Mouse (Mus musculus) heart, embryonic 14.5 days (tissue): ENCODE measurements around the gene Pde4b. TPM values are rescaled to one million over a fixed set of nuclear protein-coding genes. Genes with fewer than 3 reads are reported as not detected.

ENCODE experiments used
- ATAC-seq: fragments of 200-750 bp; cut with Nextera tagmentation; 2 replicates; pipeline ENCODE4 v1.8.0; 2017; ENCODE audit warnings: low read depth, moderate TSS enrichment; ENCODE audit not compliant: insufficient number of reproducible peaks, insufficient read depth, low FRiP score
- H3K27ac ChIP-seq, 2 experiments: fragments of 200-500 bp in 1 of 2; fragments of 300-500 bp in 1 of 2; sonication (generic) in 1 of 2; replicated peaks in 1 of 2; 2 replicates each; pipeline ENCODE4 v1.5.1; 2012 to 2014; ENCODE audit warnings: low read depth in 2 of 2, low read length in 2 of 2, control low read depth in 1 of 2, mild to moderate bottlenecking in 1 of 2, mixed read lengths in 1 of 2; ENCODE audit not compliant: control insufficient read depth in 1 of 2, insufficient read depth in 1 of 2
- H3K27me3 ChIP-seq: fragments of 300-500 bp; sonication (generic); 2 replicates; pipeline ENCODE4 v1.6.1; 2014; ENCODE audit warnings: mild to moderate bottlenecking, low read length, control low read depth; ENCODE audit not compliant: control insufficient read depth, insufficient read depth
- H3K36me3 ChIP-seq: fragments of 300-500 bp; sonication (generic); 2 replicates; pipeline ENCODE4 v1.6.1; 2014; ENCODE audit warnings: mild to moderate bottlenecking, control low read depth, low read length, mixed read lengths; ENCODE audit not compliant: control insufficient read depth, insufficient read depth
- H3K4me1 ChIP-seq, 2 experiments: fragments of 200-500 bp in 1 of 2; fragments of 300-500 bp in 1 of 2; sonication (generic) in 1 of 2; 2 replicates each; pipeline ENCODE4 v1.6.1; 2012 to 2014; ENCODE audit warnings: low read length in 2 of 2, control low read depth in 1 of 2, mixed read lengths in 1 of 2; ENCODE audit not compliant: control insufficient read depth in 2 of 2, insufficient read depth in 2 of 2
- H3K4me2 ChIP-seq: fragments of 300-500 bp; sonication (generic); 2 replicates; pipeline ENCODE4 v1.6.1; 2014; ENCODE audit warnings: mild to moderate bottlenecking, low read length
- H3K4me3 ChIP-seq, 2 experiments: fragments of 200-500 bp in 1 of 2; fragments of 300-500 bp in 1 of 2; sonication (generic) in 1 of 2; 2 replicates each; pipeline ENCODE4 v1.5.1; 2012 to 2014; ENCODE audit warnings: low read length in 2 of 2, mild to moderate bottlenecking in 2 of 2, control low read depth in 1 of 2, low read depth in 1 of 2, moderate library complexity in 1 of 2; ENCODE audit not compliant: control insufficient read depth in 1 of 2, insufficient read depth in 1 of 2
- H3K9ac ChIP-seq: fragments of 300-500 bp; sonication (generic); 2 replicates; pipeline ENCODE4 v1.6.1; 2014; ENCODE audit warnings: mild to moderate bottlenecking, low read length
- H3K9me3 ChIP-seq: fragments of 300-500 bp; sonication (generic); 2 replicates; pipeline ENCODE4 v1.6.1; 2016; ENCODE audit warnings: low read length, control low read depth; ENCODE audit not compliant: control insufficient read depth
- WGBS: fragments of 180-500 bp; shearing (Covaris S2); extraction: QIAGEN DNeasy Blood & Tissue Kit; methylation state at CpG from one replicate; pipeline ENCODE4 v1.1.7; 2014; 5-methylcytosine and 5-hydroxymethylcytosine counted together
- polyA plus RNA-seq: library from polyadenylated mRNA; unstranded; fragments of >200 nt; fragmentation: Nextera tagmentation; extraction: Ambion mirVana; gene quantifications from 2 replicates; pipeline ENCODE4 v1.2.1, GENCODE M21; 2014

Gene Pde4b
- polyA plus RNA-seq, 1 experiment from 2014 or later: 30.5 TPM

DNA sequence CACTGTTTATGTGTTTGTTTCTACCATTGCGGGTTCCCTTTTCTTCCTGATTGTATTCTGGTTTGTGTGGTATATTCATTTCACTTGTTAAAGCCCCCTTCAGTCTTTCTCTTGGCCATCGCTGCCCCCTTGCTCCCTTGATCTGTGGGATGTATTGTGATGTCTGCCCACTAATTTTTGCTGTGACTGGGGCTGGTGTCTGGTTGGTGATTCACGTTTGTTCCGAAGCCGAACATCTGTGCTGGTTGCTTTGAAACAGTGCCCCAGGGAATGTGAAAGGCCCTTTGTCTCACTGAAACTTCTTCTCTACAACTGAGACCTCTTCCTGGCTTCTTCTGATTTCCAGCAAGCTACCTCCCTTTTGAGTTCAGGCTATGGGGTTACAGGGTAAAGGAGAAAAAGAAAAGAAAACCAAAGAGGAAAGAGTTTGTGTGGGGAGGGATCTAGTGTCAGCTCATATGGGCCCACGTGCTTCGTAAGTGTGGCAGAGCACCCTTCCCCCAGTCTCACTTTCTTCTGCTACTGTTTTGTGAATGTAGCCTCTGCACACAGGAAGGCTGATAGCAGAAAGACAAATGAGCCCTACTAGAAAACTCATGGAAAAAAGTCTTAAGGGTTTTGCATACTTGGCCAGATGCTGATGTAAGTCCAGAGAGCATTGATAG, 396.1 kb downstream of the Pde4b start:
- 0 out of 4 replicates have a peak overlapping the region, but pooled peaks of 1 of the 2 experiments have one; percentile 16 for H3K27ac ChIP-seq
- 67% methylated on average over 7 of the region's 7 CpGs for WGBS
- H3K9ac ChIP-seq: no peak overlapping the region
- no peaks in the 10 kb centered on the region for H3K27me3 ChIP-seq
- ATAC-seq: no peak
- no peaks in the 10 kb centered on the region for H3K9me3 ChIP-seq
- no peak overlapping the region for H3K4me2 ChIP-seq
- H3K36me3 ChIP-seq: peaks cover 6% of the 10 kb centered on the region
- H3K4me3 ChIP-seq: no peak overlapping the region
- peaks cover 8 to 36% of the 10 kb centered on the region in 2 experiments for H3K4me1 ChIP-seq

- ATAC-seq: no peak
- no peak overlapping the region for H3K27ac ChIP-seq
- no peaks in the 10 kb centered on the region for H3K9me3 ChIP-seq
- peaks cover 6% of the 10 kb centered on the region for H3K36me3 ChIP-seq
- no peak overlapping the region for H3K4me3 ChIP-seq
- H3K4me1 ChIP-seq: peaks cover 8 to 42% of the 10 kb centered on the region in 2 experiments
- H3K9ac ChIP-seq: no peak overlapping the region
- 76% methylated on average over 2 of the region's 2 CpGs for WGBS
- H3K4me2 ChIP-seq: no peak overlapping the region
- H3K27me3 ChIP-seq: no peaks in the 10 kb centered on the region
Observed at GRCm38 (mm10) chr4:102484738-102485137, 397.4 kb downstream of the Pde4b start.

DNA sequence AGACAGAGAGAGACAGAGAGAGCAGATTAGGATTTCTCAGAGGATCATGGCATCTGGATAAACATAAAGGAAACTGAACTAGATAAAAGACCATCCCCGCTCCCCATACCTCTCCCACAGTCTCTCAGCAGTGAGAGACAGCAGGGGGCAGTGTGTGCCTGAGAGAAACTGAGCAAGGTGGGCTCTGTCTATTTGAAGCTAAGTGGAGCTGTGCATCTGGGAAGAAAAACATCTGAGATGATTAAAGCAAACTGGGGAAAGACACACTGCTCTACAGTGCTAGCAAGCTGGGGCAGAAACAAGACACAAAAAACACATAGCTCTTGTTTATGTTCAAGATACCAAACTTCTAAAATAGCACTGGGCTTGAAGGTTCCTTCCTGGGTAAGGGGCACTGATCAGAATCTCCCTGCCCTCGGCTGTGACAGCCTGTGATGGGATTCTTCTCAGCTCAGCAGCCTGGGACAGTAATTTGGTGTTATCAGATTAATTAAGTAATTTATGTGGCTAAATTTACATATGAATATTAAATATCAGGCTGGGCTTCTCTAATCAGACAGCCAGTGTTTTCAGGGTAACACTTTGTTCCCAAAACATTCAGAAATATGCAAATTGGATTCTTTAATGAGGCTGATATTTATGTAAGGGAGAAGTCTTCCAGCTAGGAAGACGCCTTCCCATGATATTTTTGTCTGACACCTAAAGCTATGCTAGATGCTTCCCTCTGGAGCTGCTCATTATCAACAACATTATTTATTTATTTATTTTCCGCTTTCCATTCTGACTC, 399.0 kb downstream of the Pde4b start:
- ATAC-seq: no peak

GRCm38 (mm10) chr4:102486921-102487240, 399.5 kb downstream of the Pde4b start:
- Histone ChIP-seq H3K4me1 (peaks cover 6 to 33% of the 10 kb centered on the region in 2 experiments), H3K36me3 (peaks cover 6% of the 10 kb centered on the region), H3K4me3 (no peak overlapping the region), H3K27ac (peak overlapping the region in 1 of 2 experiments; percentile 57; a peak in 2 of 4 replicates), H3K9me3 (no peaks in the 10 kb centered on the region), H3K9ac (peak overlapping the region; percentile 22; the same call in 1 of the 2 replicates), H3K4me2 (peak overlapping the region; percentile 28), H3K27me3 (no peaks in the 10 kb centered on the region)
- WGBS: 40% methylated on average over 3 of the region's 3 CpGs
- no peak for ATAC-seq

More for the DNA sequence above, 399.0 kb downstream of the Pde4b start:
- H3K4me1 ChIP-seq: peaks cover 6 to 33% of the 10 kb centered on the region in 2 experiments
- H3K4me2 ChIP-seq: peak overlapping the region; percentile 28; the same call in 1 of the 2 replicates
- peak overlapping the region; percentile 22; the same call in 1 of the 2 replicates for H3K9ac ChIP-seq
- no peaks in the 10 kb centered on the region for H3K9me3 ChIP-seq
- H3K36me3 ChIP-seq: peaks cover 6% of the 10 kb centered on the region
- H3K4me3 ChIP-seq: no peak overlapping the region
- no peaks in the 10 kb centered on the region for H3K27me3 ChIP-seq
- H3K27ac ChIP-seq: peak overlapping the region in 1 of 2 experiments; percentile 57; a peak in 2 of 4 replicates
- WGBS: 31% methylated on average over 4 of the region's 4 CpGs

- H3K27ac ChIP-seq: peak overlapping the region; percentile 12 to 66; a peak in 2 of 4 replicates
- peak overlapping the region; percentile 28 for H3K4me2 ChIP-seq
- no peak overlapping the region for H3K9ac ChIP-seq
- H3K27me3 ChIP-seq: no peaks in the 10 kb centered on the region
- no peaks in the 10 kb centered on the region for H3K9me3 ChIP-seq
- H3K36me3 ChIP-seq: peaks cover 6% of the 10 kb centered on the region
- 42% methylated on average over 2 of the region's 2 CpGs for WGBS
- no peak overlapping the region for H3K4me3 ChIP-seq
- H3K4me1 ChIP-seq: peaks cover 6 to 33% of the 10 kb centered on the region in 2 experiments
- no peak for ATAC-seq
Observed at GRCm38 (mm10) chr4:102488000-102488399, 400.7 kb downstream of the Pde4b start.

DNA sequence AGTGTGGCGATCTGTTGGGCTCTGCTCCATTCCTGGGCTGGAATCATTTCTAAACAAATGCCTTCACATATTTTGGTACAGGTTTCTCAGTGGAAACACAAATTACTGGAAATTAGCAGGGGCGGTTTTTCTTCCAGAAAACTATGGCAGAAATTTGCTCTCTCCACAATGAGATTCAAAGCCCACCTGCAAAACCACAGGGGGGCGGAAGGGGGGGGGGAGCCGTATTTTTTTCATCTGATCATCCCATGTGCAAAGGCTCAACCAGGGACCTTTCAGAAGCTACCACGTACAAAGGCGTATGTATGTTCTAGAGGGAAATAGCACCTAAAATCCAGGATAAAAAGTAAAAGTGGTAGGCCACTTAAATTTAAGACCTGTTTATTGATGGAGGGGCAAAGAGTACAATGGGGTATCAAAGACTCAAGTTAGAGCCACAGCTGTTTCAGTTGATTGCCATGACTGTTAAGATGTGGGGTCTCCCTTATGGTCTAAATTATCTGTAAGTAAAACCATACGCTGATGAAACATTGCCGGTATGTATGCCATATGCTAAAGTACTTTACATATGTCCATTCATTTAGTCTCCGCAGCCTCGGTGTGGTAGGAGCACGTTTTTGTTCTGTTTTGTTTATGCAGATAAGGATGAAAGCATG, 404.3 kb downstream of the Pde4b start:
- Histone ChIP-seq H3K9me3 (no peaks in the 10 kb centered on the region), H3K4me1 (peaks cover 6 to 32% of the 10 kb centered on the region in 2 experiments), H3K36me3 (peaks cover 6% of the 10 kb centered on the region), H3K27me3 (no peaks in the 10 kb centered on the region), H3K27ac (no peak overlapping the region), H3K9ac (no peak overlapping the region), H3K4me3 (no peak overlapping the region), H3K4me2 (no peak overlapping the region)
- WGBS: 82% methylated on average over 11 of the region's 11 CpGs
- ATAC-seq: no peak

DNA sequence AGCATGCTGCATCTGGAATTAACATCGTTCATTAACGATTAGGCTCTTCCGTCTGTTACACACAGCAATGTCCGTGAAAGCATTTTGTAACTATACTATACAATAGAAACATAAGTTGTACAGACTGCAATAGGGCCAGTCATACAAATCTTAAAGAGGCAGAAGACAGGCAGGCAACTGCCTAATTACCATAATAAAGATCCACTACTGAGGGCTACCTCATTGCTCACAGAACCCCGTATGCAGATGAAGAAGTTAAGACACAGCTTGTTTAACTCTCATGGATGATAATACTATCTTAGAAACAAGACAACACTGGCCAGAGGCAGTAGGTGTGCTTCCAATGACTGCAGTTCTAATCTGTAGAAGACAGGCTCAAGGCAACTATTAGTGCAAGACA, 405.6 kb downstream of the Pde4b start:
- Histone ChIP-seq H3K9me3 (no peaks in the 10 kb centered on the region), H3K36me3 (no peaks in the 10 kb centered on the region), H3K4me1 (peaks cover 2 to 23% of the 10 kb centered on the region in 2 experiments), H3K27me3 (no peaks in the 10 kb centered on the region), H3K9ac (no peak overlapping the region), H3K27ac (no peak overlapping the region), H3K4me2 (no peak overlapping the region), H3K4me3 (no peak overlapping the region)
- 92% methylated on average over 5 of the region's 5 CpGs for WGBS
- no peak for ATAC-seq
